Mouse (Mus musculus): ENCODE results near the gene Fscn2.

Gene Fscn2

DNA sequence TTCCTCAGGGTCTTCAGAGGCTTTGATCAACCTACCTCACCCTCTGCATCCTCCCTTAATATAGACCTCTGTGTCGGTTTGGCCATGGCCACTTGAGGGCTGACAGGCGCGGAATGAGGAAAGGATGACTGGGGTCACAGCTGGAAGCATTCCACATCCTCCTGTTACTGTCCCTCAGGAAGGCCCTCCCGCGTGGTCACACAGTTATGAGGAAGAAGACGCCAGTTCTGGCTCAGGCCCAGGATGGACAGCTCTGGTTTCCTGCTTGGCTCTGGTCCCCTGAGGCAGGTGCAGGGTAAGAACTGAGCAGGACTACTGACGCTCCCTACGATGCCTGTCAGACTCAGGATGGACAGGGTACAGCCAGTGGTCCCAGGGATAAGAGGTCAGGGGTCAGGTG is 1.3 kb upstream of the Fscn2 start:
- DNase-seq: no peak

DNA sequence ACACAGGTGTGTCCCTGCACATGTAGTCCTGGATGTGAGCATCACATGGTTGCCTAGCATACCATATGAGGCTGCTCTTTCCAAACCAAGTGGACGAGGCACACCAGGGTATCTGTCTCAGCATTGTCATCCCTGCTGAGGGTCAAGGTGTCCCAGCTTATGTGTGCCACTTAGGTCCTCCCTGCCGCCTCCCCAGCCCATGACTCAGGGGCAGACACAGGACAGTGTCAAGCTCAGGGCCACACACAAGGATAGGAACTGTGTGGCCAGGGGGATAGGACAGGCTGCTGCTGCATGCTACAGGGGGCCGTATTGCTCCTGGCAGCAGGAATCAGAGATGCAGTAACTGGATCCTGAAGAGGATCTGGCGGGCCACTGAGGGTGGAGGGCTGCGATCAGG is 579 bp upstream of the Fscn2 start:
- DNase-seq: no peak

DNA sequence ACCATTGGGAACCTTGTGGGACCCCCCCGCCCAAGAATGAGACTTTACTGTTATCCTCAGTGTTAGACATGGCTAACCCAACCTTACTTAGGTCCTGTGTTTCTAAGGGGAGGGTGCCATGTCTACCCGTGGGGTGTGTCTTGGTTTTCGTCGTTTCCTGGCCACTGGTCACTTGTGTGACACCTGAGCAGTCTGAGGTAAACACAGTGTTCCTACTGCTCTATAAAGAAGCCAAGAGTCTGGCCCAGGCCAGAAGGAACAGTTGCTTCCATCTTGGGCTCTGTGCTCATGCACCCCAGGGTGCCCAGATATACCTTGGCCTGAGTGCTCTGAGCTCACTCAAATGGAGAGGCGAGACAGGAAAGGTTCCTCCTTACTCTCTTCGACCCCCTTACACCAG is 1.6 kb downstream of the Fscn2 start:
- no peak for DNase-seq

DNA sequence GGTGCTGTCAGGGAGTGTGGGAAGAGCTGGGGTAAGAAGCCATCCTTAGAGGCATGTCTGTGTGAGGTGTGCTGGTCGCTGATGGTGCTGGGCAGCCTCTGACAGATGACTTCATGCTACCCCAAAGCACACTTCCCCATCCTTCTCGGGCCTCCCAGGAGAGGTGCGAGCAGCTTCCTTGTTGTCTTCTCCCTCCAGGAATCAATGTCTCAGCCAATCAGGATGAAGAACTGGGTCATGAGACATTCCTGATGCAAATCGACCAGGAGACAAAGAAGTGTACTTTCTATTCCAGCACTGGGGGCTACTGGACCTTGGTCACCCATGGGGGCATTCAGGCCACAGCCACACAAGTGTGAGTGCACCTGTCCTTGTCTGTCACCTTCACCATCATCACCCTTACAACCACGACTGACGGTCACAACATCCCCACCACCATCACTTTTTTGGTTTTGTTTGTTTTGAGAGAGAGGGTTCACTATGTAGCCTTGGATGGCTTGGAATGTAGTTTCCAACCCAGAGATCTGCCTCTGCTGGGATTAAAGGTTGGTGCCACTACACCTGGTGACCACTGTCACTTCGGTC is 5.2 kb downstream of the Fscn2 start:
- no peak for DNase-seq

DNA sequence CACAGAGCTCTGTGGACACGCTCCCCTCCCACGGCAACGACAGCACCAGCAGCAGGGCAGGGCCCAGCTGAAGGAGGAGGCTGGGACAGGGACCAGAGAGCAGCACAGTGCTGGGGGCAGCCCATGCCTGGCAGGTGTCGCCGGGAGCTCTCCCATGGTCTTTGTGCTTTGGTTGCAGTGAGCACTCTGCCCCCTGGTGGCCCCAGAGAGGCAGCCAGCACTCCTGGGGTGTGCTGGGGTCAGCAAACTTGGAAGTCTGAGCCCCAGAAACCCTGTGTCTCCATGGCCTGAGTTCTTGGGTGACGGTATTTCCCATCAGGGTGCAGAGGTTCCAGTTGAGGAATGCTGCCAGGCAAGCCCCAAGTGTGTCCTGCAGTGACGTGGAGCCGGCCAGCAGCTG is 8.3 kb downstream of the Fscn2 start:
- DNase-seq: peak; percentile 80

DNA sequence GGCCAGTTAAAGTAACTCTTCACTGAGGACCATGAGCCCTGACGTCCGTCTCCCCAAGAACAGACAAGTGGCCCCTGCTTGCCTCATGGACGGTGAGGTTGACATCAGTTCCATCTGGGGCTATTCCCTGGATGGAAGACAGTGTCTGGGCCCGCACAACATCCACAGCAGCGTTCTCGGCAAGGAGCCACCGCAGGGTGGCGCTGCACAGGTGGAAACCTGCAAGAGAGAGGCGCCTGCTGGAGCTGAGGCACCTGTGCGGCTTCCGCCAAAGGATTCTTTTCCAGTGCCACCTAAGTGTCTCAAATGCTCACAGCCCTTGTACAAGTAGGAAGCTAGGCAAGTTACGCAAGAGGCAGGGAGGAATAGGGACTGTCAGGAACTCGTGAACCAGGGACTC is 11.7 kb downstream of the Fscn2 start:
- DNase-seq: no peak

DNA sequence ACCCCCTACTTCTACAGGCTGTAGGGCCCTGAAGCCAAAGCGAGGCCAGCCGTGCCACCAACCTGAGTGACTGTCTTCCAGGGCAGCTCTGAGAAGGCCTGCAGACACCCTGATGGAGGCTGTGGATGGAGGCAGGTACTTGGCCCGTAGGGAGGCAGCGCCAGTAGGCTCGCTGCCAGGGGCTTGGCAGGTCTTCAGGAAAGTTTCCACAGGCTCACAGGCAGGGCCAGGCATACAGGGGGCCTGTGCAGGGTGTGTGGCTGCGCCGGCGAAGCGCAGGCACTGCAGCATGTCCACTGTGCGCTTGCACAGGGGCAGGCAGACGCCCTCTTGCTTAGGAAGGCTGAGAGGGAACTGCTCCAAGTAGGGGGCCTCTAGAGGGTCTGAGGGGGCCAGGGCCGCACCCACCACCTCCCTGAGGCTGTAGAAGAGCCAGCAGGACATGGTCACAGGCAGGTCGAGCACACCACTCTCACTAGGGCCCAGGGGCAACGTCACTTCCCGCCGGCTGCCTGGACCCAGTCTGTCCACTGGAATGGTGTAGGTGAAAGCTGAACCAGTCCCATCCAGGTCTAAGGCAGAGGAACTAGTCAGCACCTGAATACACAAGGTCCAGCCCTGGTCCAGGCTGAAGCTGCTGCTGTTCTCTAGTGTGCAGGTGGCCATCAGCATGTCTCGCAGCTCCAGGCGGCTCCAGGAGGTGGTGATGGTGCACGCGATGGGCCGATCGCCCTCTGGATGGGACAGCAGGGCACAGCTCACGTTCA is 12.7 kb downstream of the Fscn2 start:
- DNase-seq: no peak

DNA sequence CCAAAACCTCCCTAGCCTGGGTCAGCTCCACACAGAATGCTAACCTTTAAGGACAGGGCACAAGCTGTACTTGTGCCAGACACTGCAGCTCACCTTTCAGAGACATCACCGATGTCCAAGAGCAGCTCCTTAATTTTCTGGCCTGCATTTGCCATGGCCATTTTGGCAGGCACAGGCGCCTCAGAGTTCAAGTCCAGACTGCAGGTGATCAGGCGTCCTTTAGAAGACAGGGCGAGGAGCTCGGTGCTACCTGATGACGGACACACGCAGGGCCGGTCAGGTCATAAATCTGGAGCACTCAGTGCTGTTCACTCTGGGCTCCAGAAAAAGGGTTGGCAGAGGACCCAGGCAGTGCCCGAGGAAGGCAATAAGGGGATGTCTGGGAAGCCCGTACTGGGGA is 14.0 kb downstream of the Fscn2 start:
- DNase-seq: no peak

DNA sequence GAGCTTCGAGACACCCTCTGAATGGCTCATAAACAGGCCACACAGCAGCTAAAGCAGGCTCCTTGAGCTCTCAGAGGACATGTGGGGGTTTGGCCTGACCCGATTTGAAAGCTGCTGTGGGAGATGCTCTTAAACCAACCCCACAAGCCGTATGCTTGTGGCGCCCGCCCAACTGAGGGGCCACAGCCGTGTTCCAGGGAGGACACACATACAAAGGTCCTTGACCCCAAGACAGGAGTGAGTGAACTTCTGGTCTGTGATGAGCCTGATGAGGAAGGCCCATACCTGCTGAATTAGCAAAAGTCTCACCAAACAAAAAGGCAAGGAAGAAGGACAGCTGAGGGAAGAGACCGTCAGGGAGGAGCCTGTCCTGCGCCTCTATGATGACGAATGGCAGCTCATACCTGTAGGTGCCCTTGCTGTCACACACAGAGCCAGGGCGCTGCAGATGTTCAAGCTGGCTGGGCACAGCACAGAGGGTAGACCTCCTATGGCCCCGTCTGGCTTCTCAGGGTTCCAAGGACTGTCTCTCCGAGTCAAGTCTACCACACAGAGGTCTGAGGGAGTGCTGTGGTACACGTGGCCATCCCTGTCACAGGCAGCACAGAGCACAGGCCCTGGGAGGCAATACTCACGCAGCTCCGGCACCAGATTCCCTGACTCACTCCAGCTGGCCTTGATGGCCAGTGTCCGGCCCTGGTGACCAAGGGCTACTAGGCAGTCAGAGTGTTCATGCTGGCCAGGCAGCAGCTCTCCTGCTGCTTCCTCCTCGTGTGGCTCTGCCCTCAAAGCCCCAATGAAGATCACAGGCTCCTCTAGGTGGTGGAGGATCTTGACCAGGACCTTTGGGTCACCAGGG is 15.2 kb downstream of the Fscn2 start:
- no peak for DNase-seq

DNA sequence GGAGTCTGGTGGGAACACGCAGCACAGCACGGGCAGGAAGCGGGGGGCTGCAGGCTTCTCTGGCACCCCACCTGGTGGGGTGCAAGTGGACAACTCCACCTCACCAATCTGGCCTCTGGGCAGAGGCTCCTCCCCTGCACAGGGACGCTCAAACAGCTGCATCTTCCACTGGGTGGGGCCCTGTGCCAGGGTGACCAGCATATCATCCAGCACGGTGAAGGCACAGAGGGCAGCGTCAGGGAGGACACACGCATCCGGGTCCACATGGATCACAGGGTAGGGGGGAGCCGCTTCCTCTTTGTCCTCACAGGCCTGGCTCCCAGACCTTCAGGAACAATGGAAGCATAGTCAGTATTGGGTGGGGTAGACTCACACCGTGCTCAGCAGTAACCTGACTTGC is 16.0 kb downstream of the Fscn2 start:
- no peak for DNase-seq

DNA sequence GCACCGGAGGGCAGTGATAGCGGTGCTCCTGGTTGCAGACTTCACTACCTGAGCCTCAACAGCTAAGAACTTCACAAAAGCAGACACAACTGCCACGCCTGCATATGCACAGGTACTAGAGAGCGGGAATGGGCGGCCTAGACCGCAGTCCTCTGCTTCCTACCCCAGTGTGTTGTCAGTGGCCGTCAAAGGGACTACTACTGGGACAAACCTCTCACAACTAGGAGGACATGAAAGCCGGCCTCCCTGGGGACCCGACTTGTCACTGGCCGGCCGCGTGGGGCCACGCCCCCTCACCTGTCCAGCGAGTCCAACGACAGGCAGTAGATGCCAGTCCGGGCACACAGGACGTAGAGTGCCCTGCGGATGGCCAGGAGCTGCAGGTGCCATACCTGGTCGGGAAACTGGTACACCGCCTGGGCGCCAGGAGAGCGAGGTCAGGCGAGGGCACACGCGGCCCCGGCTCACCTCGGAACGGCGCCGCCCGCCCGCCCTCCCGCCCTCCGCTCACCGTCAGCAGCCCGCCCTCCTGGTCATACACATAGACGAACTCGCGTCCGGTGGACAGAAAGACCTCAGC is 16.8 kb downstream of the Fscn2 start:
- DNase-seq: peak; percentile 38

DNA sequence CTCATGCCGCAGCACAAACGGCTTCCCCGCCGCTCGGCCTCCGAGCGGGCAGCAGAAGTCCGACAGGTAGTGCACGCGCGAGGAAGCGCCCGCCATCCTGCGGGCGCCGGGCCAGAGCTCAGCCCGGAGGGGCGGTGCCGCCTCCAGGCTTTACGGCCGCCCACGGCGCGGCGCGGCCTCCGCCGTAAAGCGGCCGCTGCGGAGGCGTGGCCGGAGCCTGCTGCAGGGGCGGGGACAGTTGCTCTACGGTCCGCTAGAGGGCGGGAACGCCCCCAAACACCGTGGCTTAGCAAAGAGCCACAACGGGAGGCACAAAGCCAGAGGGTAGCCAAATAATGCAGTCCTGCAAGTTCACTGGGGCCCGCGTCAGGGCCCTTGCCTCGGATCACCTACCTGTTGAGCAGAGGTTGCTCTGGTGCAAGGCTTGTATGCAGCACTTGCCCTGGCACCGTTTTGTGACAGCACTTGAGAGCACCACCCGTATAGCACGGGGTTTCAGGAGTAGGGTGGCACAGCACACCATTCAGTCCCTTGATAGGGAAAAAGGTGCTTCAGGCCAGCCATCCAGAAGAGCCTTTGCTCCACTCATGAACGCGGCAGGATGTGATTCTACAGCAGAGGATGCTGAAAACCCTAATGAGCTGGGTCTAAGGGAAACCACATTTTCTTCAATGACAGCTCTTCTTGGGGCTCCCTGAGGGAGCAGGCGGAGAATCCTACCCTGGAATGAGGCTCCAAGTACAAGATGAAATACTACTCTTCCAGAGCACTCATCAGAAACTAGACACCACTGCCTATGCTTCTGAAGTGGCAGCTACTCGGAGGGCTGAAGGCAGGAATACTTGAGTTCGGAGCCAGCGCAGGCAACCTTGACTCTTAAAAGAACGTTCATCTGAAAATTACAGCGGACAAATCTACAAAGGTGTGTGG is 17.5 kb downstream of the Fscn2 start, which contains the start of gene Faap100:
TSS of gene Faap100 (minus strand) at position 154 of the 930 bp plus-strand sequence.
- peak; percentile 96 for DNase-seq

DNA sequence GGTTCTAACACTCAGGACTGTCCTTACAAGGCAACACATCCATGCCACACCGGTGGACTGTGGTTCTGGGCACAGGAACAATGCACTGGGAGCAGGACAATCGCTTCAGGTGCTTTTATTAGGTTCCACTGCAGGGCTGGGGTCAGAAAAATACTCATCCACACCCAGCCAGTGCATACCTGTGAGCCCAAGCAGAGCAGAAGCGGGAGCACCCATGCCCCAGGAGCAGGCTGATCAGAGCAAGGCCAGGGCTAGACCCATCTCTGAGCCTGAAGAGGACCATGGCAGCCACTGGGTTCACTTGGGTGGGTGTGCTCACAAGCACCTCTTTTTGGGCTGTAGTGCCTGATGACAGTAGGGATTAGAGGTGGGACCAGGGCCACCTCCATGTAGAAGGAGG is 18.9 kb downstream of the Fscn2 start:
- DNase-seq: no peak

DNA sequence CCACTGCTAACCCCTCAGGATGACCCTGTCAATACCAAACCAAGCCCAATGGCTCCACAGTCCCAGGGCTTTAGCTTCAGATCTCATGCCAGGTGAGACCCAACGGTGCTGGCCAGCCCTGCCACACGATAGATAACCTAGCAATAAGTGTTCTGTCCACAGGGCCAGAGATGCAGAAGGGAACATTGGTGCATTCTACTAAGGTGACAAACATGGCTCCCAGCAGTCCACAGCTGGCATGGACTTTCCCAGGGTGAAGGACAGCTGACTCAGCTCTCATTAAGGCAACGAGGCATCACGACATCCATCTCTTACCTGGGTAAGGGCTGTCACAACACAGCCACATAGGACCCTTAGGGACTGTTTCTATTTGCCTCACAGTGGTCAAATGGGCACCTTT is 19.8 kb downstream of the Fscn2 start:
- no peak for DNase-seq

DNA sequence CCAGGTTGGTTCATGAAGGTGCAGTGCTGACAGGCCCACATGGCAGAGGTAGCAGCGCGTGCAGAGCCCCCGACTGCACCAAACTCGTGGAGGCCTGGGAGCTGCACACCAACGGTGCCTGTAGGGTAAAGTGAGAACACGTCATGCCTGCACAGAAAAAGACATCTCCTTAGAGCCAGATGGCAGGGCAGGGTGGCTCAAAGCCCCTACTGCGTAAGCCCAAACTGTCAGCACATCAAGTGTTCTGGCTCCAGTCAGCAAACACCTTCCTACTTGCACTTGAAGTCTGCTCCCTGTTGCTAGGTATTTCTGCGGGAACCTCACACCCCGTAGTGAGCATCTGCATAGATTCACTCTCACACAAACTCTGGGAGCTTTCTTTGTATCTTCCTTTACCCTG is 21.2 kb downstream of the Fscn2 start:
- no peak for DNase-seq

DNA sequence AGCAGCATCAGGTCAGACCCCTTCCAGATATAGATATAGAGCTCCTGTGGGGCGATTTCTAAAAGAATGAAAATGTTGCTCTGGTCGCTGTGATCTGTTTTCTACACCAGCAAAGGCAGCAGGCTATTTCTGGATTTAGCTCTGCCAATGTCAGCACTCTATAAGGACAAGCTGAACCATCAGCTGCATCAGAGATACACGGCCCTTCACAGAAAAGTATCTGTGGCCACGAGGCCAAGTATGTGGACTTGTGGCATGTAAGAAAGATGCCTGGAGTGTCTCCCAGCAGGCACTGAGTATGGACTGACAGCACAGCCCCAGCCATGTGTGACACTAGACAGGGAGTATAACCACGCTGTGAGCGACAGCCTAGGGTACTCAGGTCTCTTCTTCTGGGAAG is 25.3 kb downstream of the Fscn2 start:
- no peak for DNase-seq

DNA sequence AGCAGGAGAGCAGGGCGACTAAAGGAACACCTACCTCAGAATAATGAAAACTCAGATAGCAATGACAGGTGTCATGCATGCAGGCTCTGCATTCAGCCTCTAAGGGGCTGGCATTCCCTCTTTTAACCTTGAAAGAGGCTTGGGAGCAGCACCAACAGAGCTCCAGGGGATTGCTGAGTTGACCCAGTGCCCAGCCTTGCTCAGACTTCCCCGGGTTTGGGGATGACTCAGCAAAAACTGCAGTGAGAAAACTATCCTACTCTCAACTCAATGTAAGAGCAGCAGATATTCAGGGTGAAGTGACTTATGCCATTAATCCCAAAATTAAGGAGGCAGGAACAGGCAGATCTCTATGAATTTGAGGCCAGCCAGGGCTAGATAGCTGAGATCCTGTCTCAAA is 25.8 kb downstream of the Fscn2 start:
- no peak for DNase-seq

DNA sequence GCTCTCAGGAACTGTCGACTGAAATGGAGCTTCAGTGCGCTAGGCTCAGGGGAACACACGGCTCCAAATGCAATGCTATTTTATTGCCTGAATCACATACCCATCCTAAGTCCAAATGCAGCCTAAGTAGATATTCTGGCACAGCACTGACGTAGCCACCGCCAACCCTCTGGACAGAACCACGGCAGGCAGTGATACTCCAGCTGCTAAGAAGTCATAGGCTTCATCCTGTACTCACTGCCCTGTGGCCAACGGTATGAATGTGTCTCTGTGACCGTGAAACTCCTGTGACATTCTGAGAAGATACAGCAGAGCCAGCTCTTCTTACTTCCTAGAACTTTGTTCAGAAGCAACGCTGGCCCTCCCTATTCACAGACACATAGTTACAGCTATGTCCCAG is 27.2 kb downstream of the Fscn2 start:
- no peak for DNase-seq

DNA sequence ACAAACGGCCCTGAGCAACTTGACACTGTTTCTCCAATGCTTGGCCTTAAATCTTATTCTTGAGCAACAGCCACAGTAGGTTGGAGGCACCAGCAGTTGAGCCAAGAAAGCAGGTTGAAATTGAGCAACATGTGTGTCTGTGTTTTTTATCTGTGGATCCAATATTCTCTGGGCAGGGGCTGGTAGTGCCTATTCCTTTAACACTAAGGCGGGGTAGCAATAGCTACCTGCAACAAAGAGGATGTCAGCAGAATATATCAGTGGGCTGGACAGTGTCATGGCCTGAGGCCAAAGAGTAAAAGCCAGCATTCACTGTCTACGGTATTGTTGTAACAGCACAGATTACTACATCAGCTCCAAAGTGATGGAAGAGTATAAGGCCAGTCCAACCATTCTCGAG is 34.3 kb downstream of the Fscn2 start:
- DNase-seq: no peak

DNA sequence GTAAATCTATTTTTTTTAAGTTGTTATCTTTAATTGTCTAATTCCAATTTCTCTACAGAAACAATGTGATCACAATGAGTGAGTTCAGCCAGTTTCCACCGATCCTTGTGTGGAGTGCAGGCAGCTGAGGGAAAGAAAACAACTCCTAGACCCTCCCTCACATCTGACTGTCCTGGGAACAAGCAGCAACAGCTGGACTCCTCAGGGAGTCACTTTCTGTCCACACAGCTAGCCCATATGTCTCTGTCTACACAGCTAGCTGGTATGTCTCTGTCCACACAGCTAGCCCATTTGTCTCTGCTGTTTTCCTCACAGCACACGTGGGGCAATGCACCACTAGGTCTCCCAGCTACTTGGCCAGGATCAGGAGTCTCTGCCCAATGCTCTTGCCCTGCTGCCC is 36.3 kb downstream of the Fscn2 start:
- DNase-seq: no peak

DNA sequence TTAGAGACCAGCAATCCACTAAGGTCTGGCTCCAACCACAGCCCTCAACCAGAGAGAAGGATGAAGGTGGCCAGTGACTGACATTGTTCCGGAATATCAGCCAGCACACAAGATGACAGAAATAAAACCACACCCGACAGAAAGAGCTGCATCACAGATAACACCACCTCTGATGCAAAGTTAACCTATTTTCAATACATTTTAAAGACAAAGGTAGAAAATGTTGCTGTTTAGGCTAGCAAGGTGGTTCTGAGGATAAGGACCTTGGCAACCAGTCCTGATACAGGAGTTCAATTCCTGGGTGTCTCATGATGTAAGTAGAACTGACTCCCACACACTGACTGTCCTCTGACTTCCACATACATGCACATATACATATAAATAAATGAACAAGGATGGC is 38.0 kb downstream of the Fscn2 start:
- no peak for DNase-seq

DNA sequence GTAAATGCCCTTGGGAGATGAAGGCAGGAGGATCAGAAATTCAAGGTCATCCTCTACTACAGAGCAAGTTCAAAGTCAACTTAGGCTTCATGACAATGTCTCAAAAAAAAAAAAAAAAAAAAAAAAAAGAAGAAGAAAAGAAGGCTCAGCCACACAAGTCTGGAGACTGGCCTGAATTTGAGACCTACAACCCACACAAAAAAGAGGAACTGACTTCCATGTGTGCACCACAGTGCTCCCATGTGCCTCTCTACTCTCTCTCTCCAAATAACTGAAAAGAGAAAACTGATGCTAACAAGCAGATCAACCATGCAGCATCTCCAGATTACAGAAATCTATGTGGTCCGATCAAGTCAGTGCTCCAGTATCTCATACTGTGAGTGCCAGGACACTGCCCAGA is 43.5 kb downstream of the Fscn2 start:
- no peak for DNase-seq

DNA sequence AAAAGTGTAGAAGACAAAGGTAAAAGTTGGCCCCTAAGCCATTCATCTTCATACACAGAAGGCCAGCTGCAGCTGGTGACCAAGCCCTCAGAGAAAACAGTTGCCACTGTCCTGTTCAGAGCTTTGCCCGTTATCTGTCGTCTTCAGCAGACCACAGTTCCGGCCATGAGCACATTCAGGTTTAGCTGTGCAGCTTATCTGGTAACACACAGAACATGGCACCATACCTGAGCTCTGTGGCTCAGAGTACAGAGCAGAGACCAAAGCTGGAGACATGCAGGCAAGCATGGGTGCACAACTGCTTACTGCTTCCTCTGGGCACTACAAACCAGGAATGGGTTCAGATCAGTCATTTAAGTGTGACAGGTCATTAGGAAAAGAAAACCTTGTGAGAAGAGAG is 44.5 kb downstream of the Fscn2 start:
- DNase-seq: no peak
